Mouse (Mus musculus) ES-Bruce4 (cell line): ENCODE measurements around the gene Txndc15. TPM values are rescaled to one million over a fixed set of nuclear protein-coding genes. Genes with fewer than 3 reads are reported as not detected.

ENCODE experiments used
- H3K27ac ChIP-seq: 2 replicates; pipeline ENCODE4 v1.5.1; 2012; ENCODE audit warnings: low read length, inconsistent platforms; ENCODE audit not compliant: insufficient read depth
- H3K27me3 ChIP-seq: 2 replicates; pipeline ENCODE4 v1.6.1; 2012; ENCODE audit warnings: mild to moderate bottlenecking, low read length, inconsistent platforms; ENCODE audit not compliant: control insufficient read depth, poor library complexity, insufficient read depth, severe bottlenecking
- H3K36me3 ChIP-seq: 2 replicates; pipeline ENCODE4 v1.6.1; 2012; ENCODE audit warnings: inconsistent platforms, mild to moderate bottlenecking, low read length, moderate library complexity; ENCODE audit not compliant: control insufficient read depth, poor library complexity, insufficient read depth, severe bottlenecking
- H3K4me1 ChIP-seq: one replicate; pipeline ENCODE4 v1.8.1; 2011; ENCODE audit warnings: low read length; ENCODE audit not compliant: control insufficient read depth, insufficient read depth
- H3K4me3 ChIP-seq: 2 replicates; pipeline ENCODE4 v1.5.1; 2011; ENCODE audit warnings: low read depth, mild to moderate bottlenecking, low read length
- H3K9ac ChIP-seq: 2 replicates; pipeline ENCODE4 v1.6.1; 2012; ENCODE audit warnings: low read depth, mild to moderate bottlenecking, inconsistent platforms; ENCODE audit not compliant: poor library complexity, severe bottlenecking
- H3K9me3 ChIP-seq: replicated peaks from 2 replicates; pipeline ENCODE4 v1.6.1; 2012; ENCODE audit warnings: mild to moderate bottlenecking, low read length, inconsistent platforms; ENCODE audit not compliant: control insufficient read depth, poor library complexity, insufficient read depth, severe bottlenecking
- CTCF ChIP-seq: IDR thresholded peaks from one replicate; pipeline ENCODE4 v1.8.1; 2011; ENCODE audit warnings: low read depth, low read length
- EP300 ChIP-seq: IDR thresholded peaks from 2 replicates; pipeline ENCODE4 v1.6.1; 2011; ENCODE audit warnings: low read depth, low read length; ENCODE audit not compliant: insufficient read depth
- POLR2A ChIP-seq: IDR thresholded peaks from one replicate; pipeline ENCODE4 v1.8.1; 2011; ENCODE audit warnings: low read length; ENCODE audit not compliant: insufficient read depth
- polyA plus RNA-seq: library from polyadenylated mRNA; stranded (reverse); fragments of >200 nt; gene quantifications from 2 replicates; pipeline ENCODE4 v1.2.4, GENCODE M21; 2011; ENCODE audit warnings: low read depth; ENCODE audit not compliant: missing spikeins, insufficient read depth, insufficient read length

Gene Txndc15
- polyA plus RNA-seq, 1 experiment = 16.6 TPM

GRCm38 (mm10) chr13:55733628-55734502 is 19.4 kb downstream of the Txndc15 start:
- H3K4me3 ChIP-seq = no peak overlapping the region
- no peaks in the 10 kb centered on the region for H3K9me3 ChIP-seq
- no peak overlapping the region for H3K9ac ChIP-seq
- H3K36me3 ChIP-seq = no peaks in the 10 kb centered on the region
- H3K27ac ChIP-seq = no peak overlapping the region
- TF ChIP-seq CTCF = no peak
- no peak for TF ChIP-seq EP300
- no peak for TF ChIP-seq POLR2A
- H3K27me3 ChIP-seq = no peaks in the 10 kb centered on the region
- H3K4me1 ChIP-seq = no peaks in the 10 kb centered on the region

- Histone ChIP-seq H3K4me1 (no peaks in the 10 kb centered on the region), H3K9me3 (no peaks in the 10 kb centered on the region), H3K27me3 (no peaks in the 10 kb centered on the region), H3K27ac (no peak overlapping the region), H3K4me3 (no peak overlapping the region), H3K36me3 (no peaks in the 10 kb centered on the region), H3K9ac (no peak overlapping the region)
- no peak for TF ChIP-seq CTCF
- no peak for TF ChIP-seq POLR2A
- no peak for TF ChIP-seq EP300
Measured at GRCm38 (mm10) chr13:55737885-55738284, 23.4 kb downstream of the Txndc15 start.

- Histone ChIP-seq H3K36me3 (no peaks in the 10 kb centered on the region), H3K4me1 (no peaks in the 10 kb centered on the region), H3K4me3 (no peak overlapping the region), H3K27ac (no peak overlapping the region), H3K9ac (no peak overlapping the region), H3K27me3 (no peaks in the 10 kb centered on the region), H3K9me3 (no peaks in the 10 kb centered on the region)
- TF ChIP-seq CTCF (no peak), POLR2A (no peak), EP300 (no peak)
Measured at GRCm38 (mm10) chr13:55742306-55742705, 27.9 kb downstream of the Txndc15 start.

GRCm38 (mm10) chr13:55754380-55754779 is 39.9 kb downstream of the Txndc15 start:
- H3K4me3 ChIP-seq = no peak overlapping the region
- H3K36me3 ChIP-seq = no peaks in the 10 kb centered on the region
- no peak overlapping the region for H3K27ac ChIP-seq
- no peaks in the 10 kb centered on the region for H3K4me1 ChIP-seq
- no peak overlapping the region for H3K9ac ChIP-seq
- no peak for TF ChIP-seq POLR2A
- no peak for TF ChIP-seq CTCF
- no peak for TF ChIP-seq EP300
- no peaks in the 10 kb centered on the region for H3K27me3 ChIP-seq
- no peaks in the 10 kb centered on the region for H3K9me3 ChIP-seq

- no peak overlapping the region for H3K9ac ChIP-seq
- no peak overlapping the region for H3K4me3 ChIP-seq
Measured at GRCm38 (mm10) chr13:55756789-55757188, 42.3 kb downstream of the Txndc15 start.

GRCm38 (mm10) chr13:55757645-55758044 is 43.2 kb downstream of the Txndc15 start:
- Histone ChIP-seq H3K36me3 (no peaks in the 10 kb centered on the region), H3K9ac (no peak overlapping the region), H3K4me1 (no peaks in the 10 kb centered on the region), H3K27ac (no peak overlapping the region), H3K4me3 (no peak overlapping the region), H3K27me3 (no peaks in the 10 kb centered on the region), H3K9me3 (no peaks in the 10 kb centered on the region)
- TF ChIP-seq CTCF = peak; percentile 65
- no peak for TF ChIP-seq EP300
- no peak for TF ChIP-seq POLR2A

More at GRCm38 (mm10) chr13:55756789-55757188, 42.3 kb downstream of the Txndc15 start:
- H3K36me3 ChIP-seq = no peaks in the 10 kb centered on the region
- H3K9me3 ChIP-seq = no peaks in the 10 kb centered on the region
- H3K27me3 ChIP-seq = no peaks in the 10 kb centered on the region
- no peak for TF ChIP-seq POLR2A
- no peak for TF ChIP-seq CTCF
- TF ChIP-seq EP300 = no peak
- no peak overlapping the region for H3K27ac ChIP-seq
- H3K4me1 ChIP-seq = no peaks in the 10 kb centered on the region
